Mouse (Mus musculus) liver, embryonic 12.5 days (tissue): ENCODE results near the gene Slitrk5. TPM values are rescaled to one million over a fixed set of nuclear protein-coding genes. Genes with fewer than 3 reads are reported as not detected.

Source experiments
- ATAC-seq: fragments of 200-750 bp; cut with Nextera tagmentation; 2 replicates; pipeline ENCODE4 v1.8.0; 2017; ENCODE audit warnings: moderate number of reproducible peaks, mild to moderate bottlenecking, moderate library complexity
- H3K27ac ChIP-seq: fragments of 300-500 bp; sonication (generic); 2 replicates; pipeline ENCODE4 v1.5.1; 2016; ENCODE audit warnings: mild to moderate bottlenecking
- H3K27me3 ChIP-seq: fragments of 300-500 bp; sonication (generic); replicated peaks from 2 replicates; pipeline ENCODE4 v1.6.1; 2016; ENCODE audit warnings: mild to moderate bottlenecking, moderate library complexity
- H3K36me3 ChIP-seq: fragments of 300-500 bp; sonication (generic); 2 replicates; pipeline ENCODE4 v1.6.1; 2016; ENCODE audit warnings: mild to moderate bottlenecking, moderate library complexity
- H3K4me1 ChIP-seq: fragments of 300-500 bp; sonication (generic); 2 replicates; pipeline ENCODE4 v1.6.1; 2016
- H3K4me2 ChIP-seq: fragments of 300-500 bp; sonication (generic); 2 replicates; pipeline ENCODE4 v1.6.1; 2016; ENCODE audit warnings: mild to moderate bottlenecking, moderate library complexity
- H3K4me3 ChIP-seq: fragments of 300-500 bp; sonication (generic); 2 replicates; pipeline ENCODE4 v1.5.1; 2016; ENCODE audit warnings: mild to moderate bottlenecking, moderate library complexity
- H3K9ac ChIP-seq: fragments of 300-500 bp; sonication (generic); 2 replicates; pipeline ENCODE4 v1.6.1; 2016; ENCODE audit warnings: mild to moderate bottlenecking, moderate library complexity
- H3K9me3 ChIP-seq: fragments of 300-500 bp; sonication (generic); replicated peaks from 2 replicates; pipeline ENCODE4 v1.6.1; 2016; ENCODE audit warnings: mild to moderate bottlenecking, moderate library complexity
- WGBS: fragments of 180-500 bp; shearing (Covaris S2); methylation state at CpG from one replicate; pipeline ENCODE4 v1.1.7; 2016; ENCODE audit not compliant: insufficient replicate concordance; 5-methylcytosine and 5-hydroxymethylcytosine counted together
- polyA plus RNA-seq: library from polyadenylated mRNA; unstranded; fragments of >200 nt; fragmentation: Nextera tagmentation; extraction: Ambion mirVana; gene quantifications from 2 replicates; pipeline ENCODE4 v1.2.1, GENCODE M21; 2016

Gene Slitrk5
- polyA plus RNA-seq, 1 experiment from 2014 or later: 0.10 TPM

DNA sequence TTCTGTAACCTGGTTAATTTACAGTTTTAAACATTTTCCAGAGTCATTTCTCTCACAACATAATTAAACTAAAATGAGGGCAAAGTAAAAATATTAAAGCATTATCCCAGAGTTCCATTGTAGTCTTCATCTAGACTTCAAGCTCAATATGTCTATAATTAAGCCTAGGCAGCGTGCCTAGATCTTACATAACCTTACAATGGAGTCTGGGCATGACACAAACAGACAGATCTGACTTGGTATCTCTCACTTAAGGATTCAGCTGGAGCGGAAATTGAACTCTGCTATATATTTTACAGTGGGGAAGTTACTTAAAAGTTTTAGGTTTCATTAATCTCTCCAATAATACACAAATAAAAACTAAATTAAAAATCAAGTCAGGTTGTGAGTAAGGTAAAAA, 54.9 kb downstream of the Slitrk5 start:
- Histone ChIP-seq H3K4me1 (no peaks in the 10 kb centered on the region), H3K9ac (no peak overlapping the region), H3K27me3 (no peaks in the 10 kb centered on the region), H3K27ac (no peak overlapping the region), H3K4me3 (no peak overlapping the region), H3K9me3 (no peaks in the 10 kb centered on the region), H3K4me2 (no peak overlapping the region), H3K36me3 (no peaks in the 10 kb centered on the region)
- WGBS: 60% methylated on average over 2 of the region's 2 CpGs
- no peak for ATAC-seq
